Mouse (Mus musculus): ENCODE data around the gene Asprv1.

DNA sequence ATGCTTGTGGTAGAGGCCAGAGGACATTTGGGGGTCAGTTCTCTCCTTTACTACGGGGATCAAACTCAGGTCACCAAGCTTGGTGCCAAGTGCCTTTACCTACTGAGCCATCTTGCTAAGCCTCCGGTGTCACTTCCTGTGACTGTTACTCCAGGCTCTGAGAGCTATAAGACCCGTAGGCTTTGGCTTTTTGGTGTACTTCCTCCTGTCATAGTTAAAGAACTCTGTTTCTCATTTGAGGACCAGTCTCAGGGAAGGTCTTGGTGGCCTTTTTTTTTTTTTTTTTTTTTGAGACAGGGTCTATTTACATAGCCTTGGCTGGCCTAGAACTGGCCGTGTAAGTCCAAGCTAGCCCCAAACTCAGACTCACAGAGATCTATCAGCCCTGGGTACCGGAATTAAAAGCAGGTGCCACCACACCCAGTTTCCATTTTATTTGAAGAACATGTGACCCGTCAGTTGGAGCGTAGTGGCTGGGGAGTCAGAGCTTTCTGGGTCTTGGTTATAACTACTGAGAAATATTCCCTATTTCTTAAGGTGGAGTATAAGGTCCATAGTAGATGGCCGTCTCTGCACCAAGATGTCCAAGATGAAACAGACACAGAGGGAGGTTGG is 44.3 kb upstream of the Asprv1 start:
- TF ChIP-seq CTCF (conservative IDR thresholded peaks at IDR 0.05; ENCODE audit: low read length) (no peak), POU5F1 (IDR thresholded peaks at IDR 0.05; ENCODE audit: borderline replicate concordance, low read length) (no peak), NANOG (IDR thresholded peaks at IDR 0.05; ENCODE audit: borderline replicate concordance, low read length) (no peak)

Data from E14TG2a.4 (cell line).